Mouse (Mus musculus): ENCODE data around the gene Grasp. TPM values are rescaled to one million over a fixed set of nuclear protein-coding genes. Genes with fewer than 3 reads are reported as not detected.

Gene Grasp
- polyA plus RNA-seq, 1 experiment from 2014 or later: 15.1 TPM

GRCm38 (mm10) chr15:101230995-101231647, 7.1 kb downstream of the Grasp start:
- no peak overlapping the region for H3K4me3 ChIP-seq (replicated peaks)
- no peak for ATAC-seq (ENCODE audit: insufficient number of reproducible peaks, low FRiP score, low TSS enrichment, low read depth)
- 81% methylated on average over 23 of the region's 23 CpGs for WGBS
- peaks cover 24% of the 10 kb centered on the region for H3K36me3 ChIP-seq
- H3K27ac ChIP-seq (replicated peaks): peak overlapping the region; percentile 58; the same call in 1 of the 2 replicates
- no peaks in the 10 kb centered on the region for H3K9me3 ChIP-seq (replicated peaks)
- H3K4me2 ChIP-seq (replicated peaks): no peak overlapping the region
- no peaks in the 10 kb centered on the region for H3K27me3 ChIP-seq
- no peak overlapping the region for H3K9ac ChIP-seq
- peaks cover 69% of the 10 kb centered on the region for H3K4me1 ChIP-seq

GRCm38 (mm10) chr15:101231648-101232180, 7.7 kb downstream of the Grasp start:
- 55% methylated on average over 56 of the region's 56 CpGs for WGBS
- Histone ChIP-seq H3K4me1 (peaks cover 66% of the 10 kb centered on the region), H3K9me3 (replicated peaks) (no peaks in the 10 kb centered on the region), H3K27me3 (no peaks in the 10 kb centered on the region), H3K4me2 (replicated peaks) (no peak overlapping the region), H3K36me3 (peaks cover 24% of the 10 kb centered on the region), H3K9ac (no peak overlapping the region), H3K27ac (replicated peaks) (peak overlapping the region; percentile 58; the same call in 1 of the 2 replicates), H3K4me3 (replicated peaks) (no peak overlapping the region)
- no peak for ATAC-seq (ENCODE audit: insufficient number of reproducible peaks, low FRiP score, low TSS enrichment, low read depth)

- peaks cover 57% of the 10 kb centered on the region for H3K4me1 ChIP-seq
These were observed 8.6 kb downstream of the Grasp start for GRCm38 (mm10) chr15:101232607-101233006.

GRCm38 (mm10) chr15:101233183-101233582, 9.2 kb downstream of the Grasp start:
- 77% methylated on average over 3 of the region's 3 CpGs for whole genome bisulfite sequencing
- ATAC-seq (ENCODE audit: insufficient number of reproducible peaks, low FRiP score, low TSS enrichment, low read depth): no peak
- H3K9ac ChIP-seq: no peak overlapping the region
- H3K36me3 ChIP-seq: peaks cover 24% of the 10 kb centered on the region
- no peak overlapping the region for H3K4me2 ChIP-seq (replicated peaks)
- peak overlapping the region; percentile 58 for H3K27ac ChIP-seq (replicated peaks)
- peaks cover 52% of the 10 kb centered on the region for H3K4me1 ChIP-seq
- H3K27me3 ChIP-seq: no peaks in the 10 kb centered on the region
- H3K9me3 ChIP-seq (replicated peaks): no peaks in the 10 kb centered on the region
- H3K4me3 ChIP-seq (replicated peaks): no peak overlapping the region

More at GRCm38 (mm10) chr15:101232607-101233006, 8.6 kb downstream of the Grasp start:
- Histone ChIP-seq H3K4me3 (replicated peaks) (no peak overlapping the region), H3K27ac (replicated peaks) (peak overlapping the region; percentile 58), H3K4me2 (replicated peaks) (no peak overlapping the region), H3K9ac (no peak overlapping the region), H3K9me3 (replicated peaks) (no peaks in the 10 kb centered on the region), H3K36me3 (peaks cover 24% of the 10 kb centered on the region), H3K27me3 (no peaks in the 10 kb centered on the region)
- 43% methylated on average over 4 of the region's 4 CpGs for WGBS
- no peak for ATAC-seq (ENCODE audit: insufficient number of reproducible peaks, low FRiP score, low TSS enrichment, low read depth)

- Histone ChIP-seq H3K36me3 (peaks cover 24% of the 10 kb centered on the region), H3K27ac (replicated peaks) (peak overlapping the region; percentile 58; the same call in 1 of the 2 replicates), H3K9me3 (replicated peaks) (no peaks in the 10 kb centered on the region), H3K27me3 (no peaks in the 10 kb centered on the region), H3K4me3 (replicated peaks) (no peak overlapping the region), H3K4me2 (replicated peaks) (no peak overlapping the region), H3K9ac (no peak overlapping the region), H3K4me1 (peaks cover 48% of the 10 kb centered on the region)
- 31% methylated on average over 11 of the region's 11 CpGs for WGBS
- ATAC-seq (ENCODE audit: insufficient number of reproducible peaks, low FRiP score, low TSS enrichment, low read depth): no peak
These were observed 9.8 kb downstream of the Grasp start for GRCm38 (mm10) chr15:101233641-101234275.

GRCm38 (mm10) chr15:101234611-101235341, 10.8 kb downstream of the Grasp start:
- no peaks in the 10 kb centered on the region for H3K27me3 ChIP-seq
- H3K4me3 ChIP-seq (replicated peaks): no peak overlapping the region
- ATAC-seq (ENCODE audit: insufficient number of reproducible peaks, low FRiP score, low TSS enrichment, low read depth): no peak
- H3K4me2 ChIP-seq (replicated peaks): no peak overlapping the region
- H3K36me3 ChIP-seq: peaks cover 15% of the 10 kb centered on the region
- H3K4me1 ChIP-seq: peaks cover 43% of the 10 kb centered on the region
- WGBS: 53% methylated on average over 10 of the region's 10 CpGs
- H3K9ac ChIP-seq: no peak overlapping the region
- peak overlapping the region; percentile 65 for H3K27ac ChIP-seq (replicated peaks)
- H3K9me3 ChIP-seq (replicated peaks): no peaks in the 10 kb centered on the region

- H3K36me3 ChIP-seq: peaks cover 9% of the 10 kb centered on the region
- H3K9me3 ChIP-seq (replicated peaks): no peaks in the 10 kb centered on the region
- H3K4me2 ChIP-seq (replicated peaks): no peak overlapping the region
- peak overlapping the region; percentile 65; the same call in 1 of the 2 replicates for H3K27ac ChIP-seq (replicated peaks)
- ATAC-seq (ENCODE audit: insufficient number of reproducible peaks, low FRiP score, low TSS enrichment, low read depth): peak; percentile 49; the same call in 1 of the 2 replicates
- 23% methylated on average over 5 of the region's 5 CpGs for WGBS
- H3K27me3 ChIP-seq: no peaks in the 10 kb centered on the region
- H3K4me1 ChIP-seq: peaks cover 43% of the 10 kb centered on the region
- H3K9ac ChIP-seq: no peak overlapping the region
- no peak overlapping the region for H3K4me3 ChIP-seq (replicated peaks)
These were observed 11.3 kb downstream of the Grasp start for GRCm38 (mm10) chr15:101235342-101235698.

- no peak overlapping the region for H3K4me3 ChIP-seq (replicated peaks)
- peak; percentile 32; the same call in 1 of the 2 replicates for ATAC-seq (ENCODE audit: insufficient number of reproducible peaks, low FRiP score, low TSS enrichment, low read depth)
- H3K9me3 ChIP-seq (replicated peaks): no peaks in the 10 kb centered on the region
- no peaks in the 10 kb centered on the region for H3K27me3 ChIP-seq
- H3K36me3 ChIP-seq: peaks cover 4% of the 10 kb centered on the region
- peaks cover 46% of the 10 kb centered on the region for H3K4me1 ChIP-seq
- no peak overlapping the region for H3K9ac ChIP-seq
- WGBS: 31% methylated on average over 12 of the region's 12 CpGs
- H3K27ac ChIP-seq (replicated peaks): peak overlapping the region; percentile 65; the same call in 1 of the 2 replicates
- no peak overlapping the region for H3K4me2 ChIP-seq (replicated peaks)
These were observed 11.8 kb downstream of the Grasp start for GRCm38 (mm10) chr15:101235728-101236327.

- WGBS: 4% methylated on average over 3 of the region's 3 CpGs
- ATAC-seq (ENCODE audit: insufficient number of reproducible peaks, low FRiP score, low TSS enrichment, low read depth): no peak
- no peak overlapping the region for H3K27ac ChIP-seq (replicated peaks)
These were observed 12.9 kb downstream of the Grasp start for GRCm38 (mm10) chr15:101236878-101237277.

GRCm38 (mm10) chr15:101238885-101239511, 15.0 kb downstream of the Grasp start:
- 6% methylated on average over 28 of the region's 28 CpGs for WGBS
- no peak for ATAC-seq (ENCODE audit: insufficient number of reproducible peaks, low FRiP score, low TSS enrichment, low read depth)

More at GRCm38 (mm10) chr15:101236878-101237277, 12.9 kb downstream of the Grasp start:
- Histone ChIP-seq H3K9ac (no peak overlapping the region), H3K4me2 (replicated peaks) (no peak overlapping the region), H3K4me1 (peaks cover 51% of the 10 kb centered on the region), H3K9me3 (replicated peaks) (no peaks in the 10 kb centered on the region), H3K27me3 (no peaks in the 10 kb centered on the region), H3K36me3 (no peaks in the 10 kb centered on the region; the same call in 1 of the 2 replicates), H3K4me3 (replicated peaks) (no peak overlapping the region)

More at GRCm38 (mm10) chr15:101238885-101239511, 15.0 kb downstream of the Grasp start:
- peaks cover 45% of the 10 kb centered on the region for H3K4me1 ChIP-seq
- H3K27me3 ChIP-seq: no peaks in the 10 kb centered on the region
- peak overlapping the region; percentile 60; the same call in 1 of the 2 replicates for H3K27ac ChIP-seq (replicated peaks)
- H3K4me2 ChIP-seq (replicated peaks): peak overlapping the region; percentile 55
- H3K9ac ChIP-seq: peak overlapping the region; percentile 7; the same call in 1 of the 2 replicates
- no peaks in the 10 kb centered on the region for H3K9me3 ChIP-seq (replicated peaks)
- H3K4me3 ChIP-seq (replicated peaks): peak overlapping the region; percentile 26
- no peaks in the 10 kb centered on the region for H3K36me3 ChIP-seq
